Mouse (Mus musculus): Measurements from ENCODE around the gene Mthfd1. TPM values are rescaled to one million over a fixed set of nuclear protein-coding genes. Genes with fewer than 3 reads are reported as not detected.

The Mthfd1 gene
- total and polyA plus RNA-seq, 2 experiments from 2014 or later = 18.3 to 23.8 TPM

GRCm38 (mm10) chr12:76326437-76327220 is 71.5 kb downstream of the Mthfd1 start:
- Histone ChIP-seq H3K9ac (replicated peaks; ENCODE audit: low read depth, low read length) (no peak overlapping the region), H3K36me3 (replicated peaks; ENCODE audit: control insufficient read depth, insufficient read depth, low read length) (0 out of 2 replicates have a peak, but pooled peaks cover 3% of the 10 kb centered on the region), H3K4me1 (ENCODE audit: control insufficient read depth, insufficient read depth) (peaks cover 11% of the 10 kb centered on the region; the same call in 1 of the 2 replicates), H3K9me3 (replicated peaks; ENCODE audit: control insufficient read depth, low read length) (no peaks in the 10 kb centered on the region), H3K27me3 (ENCODE audit: control insufficient read depth, insufficient read depth, low read length) (no peaks in the 10 kb centered on the region), H3K4me3 (ENCODE audit: low read depth, low read length) (no peak overlapping the region), H3K27ac (ENCODE audit: low read depth) (no peak overlapping the region), H3K4me2 (ENCODE audit: low read depth, low read length) (no peak overlapping the region)
- no peak for TF ChIP-seq EP300 (IDR thresholded peaks at IDR 0.05; ENCODE audit: low read depth)
- TF ChIP-seq CTCF (IDR thresholded peaks at IDR 0.05; ENCODE audit: low read depth) = no peak
- ATAC-seq (ENCODE audit: insufficient read depth, low read depth) (no peak), DNase-seq (ENCODE audit: low spot score) (no peak)
- WGBS = 83% methylated on average over 23 of the region's 23 CpGs

GRCm38 (mm10) chr12:76328567-76329354 is 73.7 kb downstream of the Mthfd1 start:
- Histone ChIP-seq H3K9ac (replicated peaks; ENCODE audit: low read depth, low read length) (no peak overlapping the region), H3K4me2 (ENCODE audit: low read depth, low read length) (no peak overlapping the region), H3K4me3 (ENCODE audit: low read depth, low read length) (no peak overlapping the region), H3K9me3 (replicated peaks; ENCODE audit: control insufficient read depth, low read length) (no peaks in the 10 kb centered on the region), H3K36me3 (replicated peaks; ENCODE audit: control insufficient read depth, insufficient read depth, low read length) (0 out of 2 replicates have a peak, but pooled peaks cover 3% of the 10 kb centered on the region), H3K27me3 (ENCODE audit: control insufficient read depth, insufficient read depth, low read length) (no peaks in the 10 kb centered on the region), H3K4me1 (ENCODE audit: control insufficient read depth, insufficient read depth) (peaks cover 11% of the 10 kb centered on the region; the same call in 1 of the 2 replicates), H3K27ac (ENCODE audit: low read depth) (no peak overlapping the region)
- WGBS = 83% methylated on average over 6 of the region's 6 CpGs
- ATAC-seq (ENCODE audit: insufficient read depth, low read depth) (no peak), DNase-seq (ENCODE audit: low spot score) (no peak)
- no peak for TF ChIP-seq EP300 (IDR thresholded peaks at IDR 0.05; ENCODE audit: low read depth)
- no peak for TF ChIP-seq CTCF (IDR thresholded peaks at IDR 0.05; ENCODE audit: low read depth)

DNA sequence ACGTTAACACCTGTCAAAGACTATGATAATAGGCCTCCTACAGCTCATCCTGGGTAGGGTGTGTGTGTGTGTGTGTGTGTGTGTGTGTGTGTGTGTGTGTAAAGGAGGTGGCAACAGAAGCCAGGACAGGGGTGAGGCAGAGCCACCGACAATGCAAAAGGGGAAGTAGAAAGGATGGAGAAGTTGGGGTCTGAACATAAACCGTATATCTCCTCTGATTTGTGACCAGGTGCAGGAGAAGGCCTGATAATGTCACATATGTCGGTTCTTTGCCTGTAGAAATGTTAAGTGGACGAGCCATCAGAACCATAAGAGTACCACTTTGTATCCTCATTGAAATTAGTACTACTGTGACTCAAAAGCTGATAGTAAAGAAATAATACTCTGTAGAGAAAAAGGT is 78.6 kb downstream of the Mthfd1 start:
- TF ChIP-seq EP300 (IDR thresholded peaks at IDR 0.05; ENCODE audit: low read depth) = no peak
- TF ChIP-seq CTCF (IDR thresholded peaks at IDR 0.05; ENCODE audit: low read depth) = no peak
- Histone ChIP-seq H3K9me3 (replicated peaks; ENCODE audit: control insufficient read depth, low read length) (no peaks in the 10 kb centered on the region), H3K9ac (replicated peaks; ENCODE audit: low read depth, low read length) (no peak overlapping the region), H3K4me2 (ENCODE audit: low read depth, low read length) (no peak overlapping the region), H3K27ac (ENCODE audit: low read depth) (no peak overlapping the region), H3K27me3 (ENCODE audit: control insufficient read depth, insufficient read depth, low read length) (no peaks in the 10 kb centered on the region), H3K4me1 (ENCODE audit: control insufficient read depth, insufficient read depth) (no peaks in the 10 kb centered on the region), H3K4me3 (ENCODE audit: low read depth, low read length) (no peak overlapping the region), H3K36me3 (replicated peaks; ENCODE audit: control insufficient read depth, insufficient read depth, low read length) (0 out of 2 replicates have a peak, but pooled peaks cover 3% of the 10 kb centered on the region)
- ATAC-seq (ENCODE audit: insufficient read depth, low read depth) (no peak), DNase-seq (ENCODE audit: low spot score) (no peak)
- WGBS = 85% methylated on average over 5 of the region's 5 CpGs

GRCm38 (mm10) chr12:76335641-76336040 is 80.5 kb downstream of the Mthfd1 start:
- 78% methylated on average over 5 of the region's 5 CpGs for WGBS
- H3K9ac ChIP-seq (replicated peaks; ENCODE audit: low read depth, low read length) = no peak overlapping the region
- no peaks in the 10 kb centered on the region for H3K4me1 ChIP-seq (ENCODE audit: control insufficient read depth, insufficient read depth)
- TF ChIP-seq CTCF (IDR thresholded peaks at IDR 0.05; ENCODE audit: low read depth) = no peak
- no peak for TF ChIP-seq EP300 (IDR thresholded peaks at IDR 0.05; ENCODE audit: low read depth)
- H3K9me3 ChIP-seq (replicated peaks; ENCODE audit: control insufficient read depth, low read length) = no peaks in the 10 kb centered on the region
- H3K4me3 ChIP-seq (ENCODE audit: low read depth, low read length) = no peak overlapping the region
- no peaks in the 10 kb centered on the region for H3K36me3 ChIP-seq (replicated peaks; ENCODE audit: control insufficient read depth, insufficient read depth, low read length)
- H3K4me2 ChIP-seq (ENCODE audit: low read depth, low read length) = no peak overlapping the region
- no peak for DNase-seq (ENCODE audit: low spot score)
- ATAC-seq (ENCODE audit: insufficient read depth, low read depth) = no peak
- no peak overlapping the region for H3K27ac ChIP-seq (ENCODE audit: low read depth)
- H3K27me3 ChIP-seq (ENCODE audit: control insufficient read depth, insufficient read depth, low read length) = no peaks in the 10 kb centered on the region

- 54% methylated on average over 17 of the region's 17 CpGs for WGBS
- H3K27ac ChIP-seq (ENCODE audit: low read depth) = no peak overlapping the region
- DNase-seq (ENCODE audit: low spot score) = no peak
These were observed 81.2 kb downstream of the Mthfd1 start for GRCm38 (mm10) chr12:76336111-76336965.

More at GRCm38 (mm10) chr12:76336111-76336965, 81.2 kb downstream of the Mthfd1 start:
- TF ChIP-seq EP300 (IDR thresholded peaks at IDR 0.05; ENCODE audit: low read depth) (no peak), CTCF (IDR thresholded peaks at IDR 0.05; ENCODE audit: low read depth) (no peak)
- H3K4me1 ChIP-seq (ENCODE audit: control insufficient read depth, insufficient read depth) = no peaks in the 10 kb centered on the region
- H3K9me3 ChIP-seq (replicated peaks; ENCODE audit: control insufficient read depth, low read length) = no peaks in the 10 kb centered on the region
- no peaks in the 10 kb centered on the region for H3K27me3 ChIP-seq (ENCODE audit: control insufficient read depth, insufficient read depth, low read length)
- H3K36me3 ChIP-seq (replicated peaks; ENCODE audit: control insufficient read depth, insufficient read depth, low read length) = no peaks in the 10 kb centered on the region
- no peak overlapping the region for H3K4me2 ChIP-seq (ENCODE audit: low read depth, low read length)
- no peak for ATAC-seq (ENCODE audit: insufficient read depth, low read depth)
- H3K4me3 ChIP-seq (ENCODE audit: low read depth, low read length) = no peak overlapping the region
- H3K9ac ChIP-seq (replicated peaks; ENCODE audit: low read depth, low read length) = no peak overlapping the region

Data from heart, postnatal 0 days (tissue).